Mouse (Mus musculus) T-helper 2 cell (primary cell): Measurements from ENCODE around the gene Popdc2.

ENCODE experiments used
- in situ Hi-C: fragments of 300-600 bp; cut with MboI, MseI; formaldehyde crosslinking; loops from one replicate; pipeline ENCODE4 v1.15.1; 2025; ENCODE audit warnings: high pct_unique_total_duplicates

The Popdc2 gene

GRCm38 (mm10) chr16:38354185-38354913 is 7.7 kb upstream of the Popdc2 start:
- in situ Hi-C loops = loop anchor here (10.0 kb wide), 1 partner anchor 130 kb away; no protein-coding TSS in a partner anchor

GRCm38 (mm10) chr16:38358256-38358812 is 3.7 kb upstream of the Popdc2 start:
- in situ Hi-C loops = loop anchor here (10.0 kb wide), 1 partner anchor 126 kb away; no protein-coding TSS in a partner anchor

- in situ Hi-C loops = loop anchor here (10.0 kb wide), 1 partner anchor 126 kb away; no protein-coding TSS in a partner anchor
Observed at GRCm38 (mm10) chr16:38359241-38359640, 2.8 kb upstream of the Popdc2 start.

- in situ Hi-C loops = loop anchor here (10.0 kb wide), 1 partner anchor 125 kb away; no protein-coding TSS in a partner anchor
Observed at GRCm38 (mm10) chr16:38359857-38360256, 2.2 kb upstream of the Popdc2 start.

- in situ Hi-C loops = no loop called here
Observed at GRCm38 (mm10) chr16:38360317-38360716, 1.7 kb upstream of the Popdc2 start.

- in situ Hi-C loops = no loop called here
Observed at GRCm38 (mm10) chr16:38362493-38363255, 665 bp downstream of the Popdc2 start.

GRCm38 (mm10) chr16:38363256-38363595 is 1.2 kb downstream of the Popdc2 start:
- in situ Hi-C loops = no loop called here

GRCm38 (mm10) chr16:38363657-38364056 is 1.6 kb downstream of the Popdc2 start:
- in situ Hi-C loops = no loop called here

GRCm38 (mm10) chr16:38365390-38365789 is 3.4 kb downstream of the Popdc2 start:
- in situ Hi-C loops = loop anchor here (5.0 kb wide), 1 partner anchor 62 kb away; no protein-coding TSS in a partner anchor

GRCm38 (mm10) chr16:38366231-38366630 is 4.2 kb downstream of the Popdc2 start:
- in situ Hi-C loops = loop anchor here (5.0 kb wide), 1 partner anchor 61 kb away; no protein-coding TSS in a partner anchor

GRCm38 (mm10) chr16:38368336-38368735 is 6.3 kb downstream of the Popdc2 start:
- in situ Hi-C loops = loop anchor here (5.0 kb wide), 1 partner anchor 59 kb away; no protein-coding TSS in a partner anchor

- in situ Hi-C loops = loop anchor here (5.0 kb wide), 1 partner anchor 58 kb away; no protein-coding TSS in a partner anchor
Observed at GRCm38 (mm10) chr16:38369000-38369399, 7.0 kb downstream of the Popdc2 start.

- in situ Hi-C loops = loop anchor here (5.0 kb wide), 1 partner anchor 58 kb away; no protein-coding TSS in a partner anchor
Observed at GRCm38 (mm10) chr16:38369431-38369830, 7.4 kb downstream of the Popdc2 start.

- in situ Hi-C loops = loop anchor here (5.0 kb wide), 1 partner anchor 57 kb away; no protein-coding TSS in a partner anchor
Observed at GRCm38 (mm10) chr16:38369992-38370484, 8.0 kb downstream of the Popdc2 start.

- in situ Hi-C loops = no loop called here
Observed at GRCm38 (mm10) chr16:38370633-38371374, 8.8 kb downstream of the Popdc2 start.

- in situ Hi-C loops = no loop called here
Observed at GRCm38 (mm10) chr16:38371705-38372296, 9.8 kb downstream of the Popdc2 start.

GRCm38 (mm10) chr16:38372876-38373275 is 10.9 kb downstream of the Popdc2 start:
- in situ Hi-C loops = no loop called here

- in situ Hi-C loops = no loop called here
Observed at GRCm38 (mm10) chr16:38373439-38373838, 11.4 kb downstream of the Popdc2 start.

GRCm38 (mm10) chr16:38373941-38374340 is 11.9 kb downstream of the Popdc2 start:
- in situ Hi-C loops = no loop called here

GRCm38 (mm10) chr16:38374379-38375140 is 12.6 kb downstream of the Popdc2 start:
- in situ Hi-C loops = no loop called here
